Mouse (Mus musculus): ENCODE measurements around the gene Sp140. TPM values are rescaled to one million over a fixed set of nuclear protein-coding genes. Genes with fewer than 3 reads are reported as not detected.
"Not testable (repeated sequence)": the region's sequence is repeated elsewhere in the genome, so short reads cannot be mapped to it uniquely, and the experiment has no call there.

The Sp140 gene
- polyA plus RNA-seq (2014; fragmentation: Nextera tagmentation; extraction: Ambion mirVana), result 0.39 and 0.67 TPM in 2 replicates

DNA sequence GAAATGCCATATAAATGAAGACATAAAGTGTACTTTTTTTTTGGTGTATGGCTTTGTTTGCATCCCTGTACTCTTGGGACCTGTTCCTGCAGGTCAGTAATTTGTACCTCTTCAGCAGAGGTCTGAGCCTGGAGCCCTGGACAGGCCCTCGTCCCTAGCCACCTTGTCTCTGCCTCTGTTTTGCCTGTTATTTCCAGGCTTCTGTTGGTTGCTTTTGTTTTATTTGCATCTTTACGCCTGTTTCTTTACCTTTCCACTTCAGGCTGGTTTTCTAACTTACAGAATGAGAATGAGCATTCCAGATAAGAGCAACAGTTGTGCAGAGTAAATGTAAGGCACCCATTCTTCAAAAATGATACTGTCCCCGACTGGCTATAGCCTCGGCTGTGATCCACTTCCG, at the start of gene Sp140:
TSS of gene Sp140 (plus strand) at position 301 of the 400 bp plus-strand sequence.
- not testable (repeated sequence) for H3K27ac ChIP-seq; H3K9me3 ChIP-seq (ENCODE audit: control insufficient read depth, low read length); ATAC-seq (ENCODE audit: low FRiP score); H3K9ac ChIP-seq; H3K27me3 ChIP-seq (ENCODE audit: control insufficient read depth, insufficient read depth, low read length); H3K36me3 ChIP-seq (replicated peaks; ENCODE audit: control insufficient read depth, insufficient read depth); H3K4me1 ChIP-seq (replicated peaks; ENCODE audit: control insufficient read depth, insufficient read depth, low read length); H3K4me3 ChIP-seq (replicated peaks; ENCODE audit: low read length); DNase-seq (ENCODE audit: low spot score); H3K4me2 ChIP-seq (replicated peaks)
- no CpG with 5 or more reads among the region's 5 CpGs for WGBS

DNA sequence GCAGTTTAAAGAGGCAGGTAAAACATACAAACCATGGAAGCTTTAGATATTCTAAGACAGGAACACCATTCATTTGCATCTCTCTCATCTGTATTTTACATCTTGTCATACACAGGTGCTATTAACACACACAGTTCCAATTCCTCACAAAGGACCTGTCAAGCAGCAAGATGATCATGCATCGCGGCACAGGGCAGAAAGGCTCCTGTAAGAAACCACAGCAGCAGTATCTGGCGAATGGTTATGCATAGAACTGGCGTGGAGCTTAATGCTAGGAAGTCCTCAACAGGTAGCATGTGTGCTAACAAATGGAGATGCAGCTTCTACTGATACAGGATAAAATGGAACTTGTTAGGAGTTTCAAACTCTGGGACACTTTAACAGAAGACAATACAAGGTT, 44.9 kb upstream of the Sp140 start:
- not testable (repeated sequence) for H3K27ac ChIP-seq; DNase-seq (ENCODE audit: low spot score); H3K27me3 ChIP-seq (ENCODE audit: control insufficient read depth, insufficient read depth, low read length); H3K4me3 ChIP-seq (replicated peaks; ENCODE audit: low read length); H3K4me1 ChIP-seq (replicated peaks; ENCODE audit: control insufficient read depth, insufficient read depth, low read length); H3K36me3 ChIP-seq (replicated peaks; ENCODE audit: control insufficient read depth, insufficient read depth); ATAC-seq (ENCODE audit: low FRiP score); H3K9me3 ChIP-seq (ENCODE audit: control insufficient read depth, low read length); H3K9ac ChIP-seq; H3K4me2 ChIP-seq (replicated peaks)
- WGBS, result 83% methylated on average over 4 of the region's 4 CpGs

DNA sequence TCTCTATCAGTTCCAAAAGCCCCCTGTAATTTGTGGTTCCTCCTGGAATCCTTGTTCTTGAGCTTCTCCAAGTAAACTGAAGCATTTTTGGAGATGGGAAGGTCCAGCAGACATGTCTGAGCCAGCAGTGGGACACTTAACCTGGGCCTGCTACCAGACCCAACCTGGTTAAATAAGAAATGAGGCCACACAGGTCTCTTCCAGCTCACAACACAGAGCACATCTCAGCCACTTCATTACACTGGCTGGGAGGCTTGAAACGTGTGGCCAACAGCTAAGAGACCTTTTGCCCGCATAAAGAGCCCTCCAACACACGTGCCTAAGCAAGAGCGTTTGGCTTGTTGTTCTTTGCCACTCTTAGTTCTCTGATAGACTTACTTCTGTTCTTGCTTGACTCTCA, 26.6 kb upstream of the Sp140 start:
- not testable (repeated sequence) for DNase-seq (ENCODE audit: low spot score); ATAC-seq (ENCODE audit: low FRiP score); H3K27me3 ChIP-seq (ENCODE audit: control insufficient read depth, insufficient read depth, low read length); H3K9me3 ChIP-seq (ENCODE audit: control insufficient read depth, low read length); H3K4me2 ChIP-seq (replicated peaks); H3K4me1 ChIP-seq (replicated peaks; ENCODE audit: control insufficient read depth, insufficient read depth, low read length); H3K4me3 ChIP-seq (replicated peaks; ENCODE audit: low read length); H3K36me3 ChIP-seq (replicated peaks; ENCODE audit: control insufficient read depth, insufficient read depth); H3K27ac ChIP-seq; H3K9ac ChIP-seq
- WGBS, result 78% methylated on average over 4 of the region's 4 CpGs

GRCm38 (mm10) chr1:85575376-85575775, 24.8 kb upstream of the Sp140 start, which contains the start of gene G530012D18Rik:
Gene G530012D18Rik, plus strand, starts transcription at chr1:85575676.
- H3K27ac ChIP-seq; H3K9ac ChIP-seq; H3K36me3 ChIP-seq (replicated peaks; ENCODE audit: control insufficient read depth, insufficient read depth); H3K9me3 ChIP-seq (ENCODE audit: control insufficient read depth, low read length); H3K4me1 ChIP-seq (replicated peaks; ENCODE audit: control insufficient read depth, insufficient read depth, low read length); ATAC-seq (ENCODE audit: low FRiP score); H3K27me3 ChIP-seq (ENCODE audit: control insufficient read depth, insufficient read depth, low read length); H3K4me3 ChIP-seq (replicated peaks; ENCODE audit: low read length); H3K4me2 ChIP-seq (replicated peaks); DNase-seq (ENCODE audit: low spot score): not testable (repeated sequence)
- WGBS, result 61% methylated on average over 2 of the region's 3 CpGs

GRCm38 (mm10) chr1:85578372-85579010, 21.7 kb upstream of the Sp140 start:
- not testable (repeated sequence) for H3K4me2 ChIP-seq (replicated peaks); H3K9me3 ChIP-seq (ENCODE audit: control insufficient read depth, low read length); H3K9ac ChIP-seq; H3K27ac ChIP-seq; H3K27me3 ChIP-seq (ENCODE audit: control insufficient read depth, insufficient read depth, low read length); H3K36me3 ChIP-seq (replicated peaks; ENCODE audit: control insufficient read depth, insufficient read depth); H3K4me3 ChIP-seq (replicated peaks; ENCODE audit: low read length); DNase-seq (ENCODE audit: low spot score); ATAC-seq (ENCODE audit: low FRiP score); H3K4me1 ChIP-seq (replicated peaks; ENCODE audit: control insufficient read depth, insufficient read depth, low read length)
- 74% methylated on average over 3 of the region's 3 CpGs for WGBS

DNA sequence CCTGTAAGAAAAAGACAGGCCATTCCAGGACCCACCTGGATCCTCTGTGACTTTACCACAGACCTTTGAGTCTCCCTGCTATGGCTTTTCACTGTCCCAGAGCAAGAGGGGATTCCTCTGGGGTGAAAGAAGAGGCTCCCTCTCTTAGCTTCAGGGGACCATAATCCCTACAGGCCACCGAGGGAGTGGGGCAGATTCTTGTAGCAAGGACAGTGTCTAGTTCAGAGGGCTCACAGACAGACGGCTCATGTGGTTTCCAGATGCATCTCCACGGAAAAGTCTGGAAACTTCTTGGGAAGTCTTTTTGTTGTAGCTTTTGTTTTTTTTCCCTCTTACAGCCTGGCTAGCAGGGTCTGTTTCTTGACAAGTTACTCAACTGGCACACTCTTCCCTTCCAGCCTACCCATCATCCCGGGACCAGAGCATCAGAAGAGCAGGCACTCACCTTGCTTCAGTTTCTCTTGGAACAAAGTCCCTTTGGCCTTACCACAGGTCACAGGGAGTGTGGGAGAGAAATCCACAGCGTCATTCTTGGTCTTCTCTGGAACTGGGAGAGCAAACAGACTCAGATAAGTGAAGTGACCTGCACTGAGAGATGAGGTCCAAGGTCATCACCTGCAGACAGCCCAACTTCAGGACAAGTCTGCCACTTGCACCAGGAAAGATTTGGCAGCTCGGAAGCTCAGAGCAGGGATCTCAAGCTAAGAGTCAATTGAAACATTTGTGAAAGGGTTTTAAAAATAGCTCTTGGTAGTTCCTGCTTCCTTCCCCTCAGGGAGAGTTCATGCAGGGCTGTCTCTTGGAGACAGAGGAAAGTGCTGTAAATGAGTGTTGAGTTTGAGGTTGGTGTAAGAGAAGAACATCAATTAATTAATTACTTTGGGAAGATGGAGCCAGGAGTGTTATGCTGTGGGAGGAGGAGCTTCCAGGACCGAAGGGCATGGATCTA, 20.7 kb upstream of the Sp140 start:
- H3K27ac ChIP-seq; H3K9me3 ChIP-seq (ENCODE audit: control insufficient read depth, low read length); DNase-seq (ENCODE audit: low spot score); H3K4me2 ChIP-seq (replicated peaks); H3K9ac ChIP-seq; H3K36me3 ChIP-seq (replicated peaks; ENCODE audit: control insufficient read depth, insufficient read depth); H3K27me3 ChIP-seq (ENCODE audit: control insufficient read depth, insufficient read depth, low read length); ATAC-seq (ENCODE audit: low FRiP score); H3K4me3 ChIP-seq (replicated peaks; ENCODE audit: low read length); H3K4me1 ChIP-seq (replicated peaks; ENCODE audit: control insufficient read depth, insufficient read depth, low read length): not testable (repeated sequence)
- 78% methylated on average over 6 of the region's 7 CpGs for WGBS

- not testable (repeated sequence) for H3K4me2 ChIP-seq (replicated peaks); H3K4me3 ChIP-seq (replicated peaks; ENCODE audit: low read length); H3K36me3 ChIP-seq (replicated peaks; ENCODE audit: control insufficient read depth, insufficient read depth); H3K27me3 ChIP-seq (ENCODE audit: control insufficient read depth, insufficient read depth, low read length); DNase-seq (ENCODE audit: low spot score); H3K4me1 ChIP-seq (replicated peaks; ENCODE audit: control insufficient read depth, insufficient read depth, low read length); H3K9ac ChIP-seq; H3K9me3 ChIP-seq (ENCODE audit: control insufficient read depth, low read length); H3K27ac ChIP-seq
- 80% methylated on average over 2 of the region's 4 CpGs for WGBS
- peak; percentile 72 for ATAC-seq (ENCODE audit: low FRiP score)
These were observed 20.0 kb upstream of the Sp140 start for GRCm38 (mm10) chr1:85580148-85580534.

DNA sequence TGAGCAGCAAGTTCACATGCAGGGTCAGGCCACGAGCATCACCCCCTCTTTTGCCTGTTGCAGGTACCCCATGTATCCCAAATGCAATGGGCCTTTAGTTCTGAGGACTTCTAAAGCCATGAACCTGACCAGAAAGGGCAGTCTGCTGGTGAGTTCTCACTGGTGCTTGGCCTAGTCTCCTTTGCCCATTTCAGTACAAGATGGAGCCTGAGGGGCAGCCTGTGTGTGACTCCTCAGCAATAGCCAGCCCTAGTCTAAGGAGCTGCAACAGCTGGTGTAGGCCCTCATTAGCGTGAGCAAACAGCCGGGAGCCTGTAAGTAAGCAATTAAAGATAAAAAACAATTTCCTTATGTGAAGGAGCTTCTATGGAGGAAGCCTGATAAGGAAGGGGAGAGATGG, 19.6 kb upstream of the Sp140 start:
- ATAC-seq (ENCODE audit: low FRiP score), result 0 out of 2 replicates have a peak, but pooled peaks have one; percentile 34
- H3K36me3 ChIP-seq (replicated peaks; ENCODE audit: control insufficient read depth, insufficient read depth); H3K4me2 ChIP-seq (replicated peaks); H3K9ac ChIP-seq; H3K4me1 ChIP-seq (replicated peaks; ENCODE audit: control insufficient read depth, insufficient read depth, low read length); H3K9me3 ChIP-seq (ENCODE audit: control insufficient read depth, low read length); H3K4me3 ChIP-seq (replicated peaks; ENCODE audit: low read length); H3K27ac ChIP-seq; DNase-seq (ENCODE audit: low spot score); H3K27me3 ChIP-seq (ENCODE audit: control insufficient read depth, insufficient read depth, low read length): not testable (repeated sequence)
- 67% methylated on average over 3 of the region's 3 CpGs for WGBS

GRCm38 (mm10) chr1:85581518-85581917, 18.7 kb upstream of the Sp140 start:
- not testable (repeated sequence) for H3K9ac ChIP-seq; H3K27me3 ChIP-seq (ENCODE audit: control insufficient read depth, insufficient read depth, low read length); H3K4me3 ChIP-seq (replicated peaks; ENCODE audit: low read length); H3K27ac ChIP-seq; H3K4me2 ChIP-seq (replicated peaks); DNase-seq (ENCODE audit: low spot score); H3K9me3 ChIP-seq (ENCODE audit: control insufficient read depth, low read length); H3K4me1 ChIP-seq (replicated peaks; ENCODE audit: control insufficient read depth, insufficient read depth, low read length); H3K36me3 ChIP-seq (replicated peaks; ENCODE audit: control insufficient read depth, insufficient read depth); ATAC-seq (ENCODE audit: low FRiP score)
- 29% methylated on average over 5 of the region's 5 CpGs for WGBS
